Mouse (Mus musculus) MEL (cell line): ENCODE measurements at regions not wholly inside any gene's neighbourhood (a gene's known extent, or its start where the extent isn't known, plus 50 kb on each side); places are given as distances from the start of the nearest gene placed in this dataset.

Source experiments
- DNase-seq: peaks from one replicate; pipeline ENCODE4 v3.0.0; 2011; ENCODE audit warnings: low read depth, low spot score
- H3K27ac ChIP-seq: 2 replicates; pipeline ENCODE4 v1.5.1; 2012; ENCODE audit warnings: low read depth, mild to moderate bottlenecking, control low read depth, low read length, moderate library complexity; ENCODE audit not compliant: control insufficient read depth
- H3K27me3 ChIP-seq, 2 experiments: fragments of 150-350 bp in 1 of 2; sonication (generic) in 1 of 2; 2 replicates each; pipeline ENCODE4 v1.6.1; 2012; ENCODE audit warnings: low read length in 2 of 2, mild to moderate bottlenecking in 2 of 2, improper control_type of control experiment in 1 of 2, moderate library complexity in 1 of 2; ENCODE audit not compliant: insufficient read depth in 2 of 2, control insufficient read depth in 1 of 2
- H3K36me3 ChIP-seq, 2 experiments: 2 replicates each; pipeline ENCODE4 v1.6.1; 2012 to 2014; ENCODE audit warnings: low read length in 2 of 2, improper control_type of control experiment in 1 of 2, inconsistent platforms in 1 of 2, mild to moderate bottlenecking in 1 of 2; ENCODE audit not compliant: insufficient read depth in 2 of 2, control insufficient read depth in 1 of 2
- H3K4me1 ChIP-seq, 2 experiments: fragments of 150-350 bp in 1 of 2; sonication (generic) in 1 of 2; 2 replicates each; pipeline ENCODE4 v1.6.1; 2012; ENCODE audit warnings: low read length in 2 of 2, improper control_type of control experiment in 1 of 2, mild to moderate bottlenecking in 1 of 2; ENCODE audit not compliant: insufficient read depth in 2 of 2, control insufficient read depth in 1 of 2
- H3K4me3 ChIP-seq, 2 experiments: fragments of 150-350 bp in 1 of 2; sonication (generic) in 1 of 2; 2 replicates each; pipeline ENCODE4 v1.5.1; 2012; ENCODE audit warnings: low read depth in 2 of 2, low read length in 2 of 2, mild to moderate bottlenecking in 2 of 2, moderate library complexity in 2 of 2, control low read depth in 1 of 2, improper control_type of control experiment in 1 of 2; ENCODE audit not compliant: control insufficient read depth in 1 of 2, insufficient read depth in 1 of 2
- H3K79me2 ChIP-seq: 2 replicates; pipeline ENCODE4 v1.6.1; 2012; ENCODE audit warnings: mild to moderate bottlenecking, low read length, moderate library complexity; ENCODE audit not compliant: control insufficient read depth, poor library complexity, insufficient read depth
- H3K9ac ChIP-seq: 2 replicates; pipeline ENCODE4 v1.6.1; 2012; ENCODE audit warnings: low read depth, mild to moderate bottlenecking, control low read depth, low read length, moderate library complexity; ENCODE audit not compliant: control insufficient read depth, poor library complexity, severe bottlenecking
- H3K9me3 ChIP-seq: fragments of 150-350 bp; sonication (generic); replicated peaks from 2 replicates; pipeline ENCODE4 v1.6.1; 2012; ENCODE audit warnings: mild to moderate bottlenecking, low read length, improper control_type of control experiment, moderate library complexity; ENCODE audit not compliant: insufficient read depth
- CTCF ChIP-seq, 3 experiments: IDR thresholded peaks in 2 of 3; conservative IDR thresholded peaks in 1 of 3; 2 replicates each; pipeline ENCODE4 v1.5.1; 2011 to 2012; ENCODE audit warnings: low read length in 3 of 3, low read depth in 2 of 3, mild to moderate bottlenecking in 2 of 3, improper control_type of control experiment in 1 of 3, inconsistent platforms in 1 of 3, mixed read lengths in 1 of 3, moderate library complexity in 1 of 3; ENCODE audit not compliant: control insufficient read depth in 1 of 3, insufficient read depth in 1 of 3, poor library complexity in 1 of 3, severe bottlenecking in 1 of 3
- E2F4 ChIP-seq: IDR thresholded peaks from 2 replicates; pipeline ENCODE4 v1.6.1; 2011; ENCODE audit warnings: low read depth, low read length, improper control_type of control experiment, borderline replicate concordance
- ELF1 ChIP-seq: IDR thresholded peaks from 2 replicates; pipeline ENCODE4 v1.6.1; 2014; ENCODE audit warnings: low read depth, mild to moderate bottlenecking, inconsistent platforms, low read length, improper control_type of control experiment, moderate library complexity
- EP300 ChIP-seq, 2 experiments: IDR thresholded peaks; 2 replicates each; pipeline ENCODE4 v1.6.1; 2011; ENCODE audit warnings: improper control_type of control experiment in 2 of 2, low read length in 2 of 2, low read depth in 1 of 2, mild to moderate bottlenecking in 1 of 2
- GATA1 ChIP-seq: IDR thresholded peaks from 2 replicates; pipeline ENCODE4 v1.6.1; 2011; ENCODE audit warnings: low read depth, low read length, improper control_type of control experiment
- HCFC1 ChIP-seq: IDR thresholded peaks from 2 replicates; pipeline ENCODE4 v1.6.1; 2012; ENCODE audit warnings: low read depth, mild to moderate bottlenecking, inconsistent platforms, low read length, improper control_type of control experiment, moderate library complexity
- JUND ChIP-seq: IDR thresholded peaks from 2 replicates; pipeline ENCODE4 v1.6.1; 2011; ENCODE audit warnings: low read depth, mild to moderate bottlenecking, improper control_type of control experiment, low read length
- MAFK ChIP-seq: IDR thresholded peaks from 2 replicates; pipeline ENCODE4 v1.6.1; 2011; ENCODE audit warnings: low read depth, mild to moderate bottlenecking, low read length, improper control_type of control experiment, borderline replicate concordance
- MAX ChIP-seq: IDR thresholded peaks from 2 replicates; pipeline ENCODE4 v1.6.1; 2011; ENCODE audit warnings: low read length, improper control_type of control experiment
- MEF2A ChIP-seq: IDR thresholded peaks from 2 replicates; pipeline ENCODE4 v1.6.1; 2014; ENCODE audit warnings: low read depth, mild to moderate bottlenecking, inconsistent platforms, low read length, improper control_type of control experiment; ENCODE audit not compliant: poor library complexity, insufficient replicate concordance, severe bottlenecking; ENCODE audit errors: extremely low read depth
- MXI1 ChIP-seq: IDR thresholded peaks from 2 replicates; pipeline ENCODE4 v1.6.1; 2011; ENCODE audit warnings: mild to moderate bottlenecking, low read depth, low read length, improper control_type of control experiment
- MYC ChIP-seq: IDR thresholded peaks from 2 replicates; pipeline ENCODE4 v1.6.1; 2011; ENCODE audit warnings: low read depth, mild to moderate bottlenecking, low read length, improper control_type of control experiment, moderate library complexity
- NELFE ChIP-seq: IDR thresholded peaks from 2 replicates; pipeline ENCODE4 v1.6.1; 2011; ENCODE audit warnings: low read depth, low read length, improper control_type of control experiment
- POLR2A ChIP-seq, 2 experiments: IDR thresholded peaks; 2 replicates each; pipeline ENCODE4 v1.6.1; 2011 to 2012; ENCODE audit warnings: low read length in 2 of 2, mild to moderate bottlenecking in 2 of 2, control low read depth in 1 of 2, improper control_type of control experiment in 1 of 2, low read depth in 1 of 2, moderate library complexity in 1 of 2; ENCODE audit not compliant: control insufficient read depth in 1 of 2, insufficient read depth in 1 of 2, poor library complexity in 1 of 2
- POLR2AphosphoS2 ChIP-seq: IDR thresholded peaks from 2 replicates; pipeline ENCODE4 v1.6.1; 2011; ENCODE audit warnings: low read length, improper control_type of control experiment
- RAD21 ChIP-seq: IDR thresholded peaks from 2 replicates; pipeline ENCODE4 v1.6.1; 2011; ENCODE audit warnings: mild to moderate bottlenecking, low read depth, low read length, improper control_type of control experiment
- SIN3A ChIP-seq: IDR thresholded peaks from 2 replicates; pipeline ENCODE4 v1.6.1; 2012; ENCODE audit warnings: low read length, improper control_type of control experiment, inconsistent platforms
- TBP ChIP-seq: IDR thresholded peaks from 2 replicates; pipeline ENCODE4 v1.8.0; 2011; ENCODE audit warnings: low read depth, low read length, improper control_type of control experiment
- TCF12 ChIP-seq: IDR thresholded peaks from 2 replicates; pipeline ENCODE4 v1.6.1; 2014; ENCODE audit warnings: low read depth, mild to moderate bottlenecking, inconsistent platforms, low read length, improper control_type of control experiment, moderate library complexity
- UBTF ChIP-seq: IDR thresholded peaks from 2 replicates; pipeline ENCODE4 v1.6.1; 2012; ENCODE audit warnings: low read depth, mild to moderate bottlenecking, inconsistent platforms, low read length, improper control_type of control experiment, moderate library complexity, borderline replicate concordance; ENCODE audit not compliant: insufficient read depth
- USF2 ChIP-seq, 2 experiments: IDR thresholded peaks; 2 replicates each; pipeline ENCODE4 v1.6.1; 2011 to 2012; ENCODE audit warnings: improper control_type of control experiment in 2 of 2, low read length in 2 of 2, borderline replicate concordance in 1 of 2, inconsistent platforms in 1 of 2, low read depth in 1 of 2, mild to moderate bottlenecking in 1 of 2; ENCODE audit not compliant: insufficient read depth in 1 of 2
- ZC3H11A ChIP-seq: IDR thresholded peaks from 2 replicates; pipeline ENCODE4 v1.6.1; 2012; ENCODE audit warnings: low read depth, mild to moderate bottlenecking, inconsistent platforms, low read length, improper control_type of control experiment
- ZMIZ1 ChIP-seq: IDR thresholded peaks from 2 replicates; pipeline ENCODE4 v1.6.1; 2012; ENCODE audit warnings: low read depth, mild to moderate bottlenecking, inconsistent platforms, low read length, improper control_type of control experiment, moderate library complexity
- ZNF384 ChIP-seq: IDR thresholded peaks from 2 replicates; pipeline ENCODE4 v1.6.1; 2012; ENCODE audit warnings: low read depth, mild to moderate bottlenecking, inconsistent platforms, low read length, improper control_type of control experiment

- Histone ChIP-seq H3K79me2 (no peaks in the 10 kb centered on the region), H3K9ac (no peak overlapping the region), H3K4me1 (no peaks in the 10 kb centered on the region), H3K9me3 (no peaks in the 10 kb centered on the region), H3K27me3 (no peaks in the 10 kb centered on the region), H3K4me3 (no peak overlapping the region), H3K36me3 (no peaks in the 10 kb centered on the region), H3K27ac (no peak overlapping the region)
- DNase-seq: no peak
- no peak for TF ChIP-seq E2F4
- TF ChIP-seq USF2 (IDR thresholded peaks at IDR 0.05; ENCODE audit: borderline replicate concordance in 1 of 2, insufficient read depth in 1 of 2, low read depth in 1 of 2, low read length in 2 of 2): no peak
- no peak for TF ChIP-seq POLR2A (IDR thresholded peaks at IDR 0.05; ENCODE audit: control insufficient read depth in 1 of 2, insufficient read depth in 1 of 2, low read depth in 1 of 2, low read length in 2 of 2, poor library complexity in 1 of 2)
- TF ChIP-seq MAFK: no peak
- no peak for TF ChIP-seq POLR2AphosphoS2
- TF ChIP-seq CTCF (IDR thresholded peaks at IDR 0.05 in 2 of 3, conservative IDR thresholded peaks at IDR 0.05 in 1 of 3; ENCODE audit: control insufficient read depth in 1 of 3, insufficient read depth in 1 of 3, low read depth in 2 of 3, low read length in 3 of 3, poor library complexity in 1 of 3, severe bottlenecking in 1 of 3): no peak
Observed at GRCm38 (mm10) chr10:98584776-98585175, 329.4 kb upstream of the Atp2b1 start.

GRCm38 (mm10) chr10:98589726-98590125 is 324.5 kb upstream of the Atp2b1 start:
- TF ChIP-seq MEF2A (no peak), USF2 (IDR thresholded peaks at IDR 0.05; ENCODE audit: borderline replicate concordance in 1 of 2, insufficient read depth in 1 of 2, low read depth in 1 of 2, low read length in 2 of 2) (no peak), JUND (no peak), RAD21 (no peak), ELF1 (no peak), ZNF384 (no peak), NELFE (no peak), ZMIZ1 (no peak), EP300 (IDR thresholded peaks at IDR 0.05; ENCODE audit: low read depth in 1 of 2, low read length in 2 of 2) (no peak)
- Histone ChIP-seq H3K27me3 (no peaks in the 10 kb centered on the region), H3K4me1 (no peaks in the 10 kb centered on the region), H3K79me2 (no peaks in the 10 kb centered on the region), H3K4me3 (no peak overlapping the region), H3K36me3 (no peaks in the 10 kb centered on the region), H3K27ac (no peak overlapping the region), H3K9me3 (no peaks in the 10 kb centered on the region), H3K9ac (no peak overlapping the region)
- DNase-seq: no peak

- Histone ChIP-seq H3K36me3 (no peaks in the 10 kb centered on the region), H3K4me3 (no peak overlapping the region), H3K27ac (no peak overlapping the region), H3K9me3 (no peaks in the 10 kb centered on the region), H3K9ac (no peak overlapping the region), H3K27me3 (no peaks in the 10 kb centered on the region), H3K79me2 (no peaks in the 10 kb centered on the region), H3K4me1 (no peaks in the 10 kb centered on the region)
- TF ChIP-seq GATA1 (no peak), TCF12 (no peak), TBP (no peak), POLR2A (IDR thresholded peaks at IDR 0.05; ENCODE audit: control insufficient read depth in 1 of 2, insufficient read depth in 1 of 2, low read depth in 1 of 2, low read length in 2 of 2, poor library complexity in 1 of 2) (no peak), SIN3A (no peak), HCFC1 (no peak), MYC (no peak), MAX (no peak), ZC3H11A (no peak), MXI1 (no peak), ELF1 (no peak), POLR2AphosphoS2 (no peak), UBTF (no peak), CTCF (IDR thresholded peaks at IDR 0.05 in 2 of 3, conservative IDR thresholded peaks at IDR 0.05 in 1 of 3; ENCODE audit: control insufficient read depth in 1 of 3, insufficient read depth in 1 of 3, low read depth in 2 of 3, low read length in 3 of 3, poor library complexity in 1 of 3, severe bottlenecking in 1 of 3) (no peak), USF2 (IDR thresholded peaks at IDR 0.05; ENCODE audit: borderline replicate concordance in 1 of 2, insufficient read depth in 1 of 2, low read depth in 1 of 2, low read length in 2 of 2) (no peak), E2F4 (no peak), MEF2A (no peak), EP300 (IDR thresholded peaks at IDR 0.05; ENCODE audit: low read depth in 1 of 2, low read length in 2 of 2) (no peak)
- DNase-seq: no peak
Observed at GRCm38 (mm10) chr10:98592154-98592553, 322.1 kb upstream of the Atp2b1 start.
